Mouse (Mus musculus): ENCODE measurements at regions not wholly inside any gene's neighbourhood (a gene's known extent, or its start where the extent isn't known, plus 50 kb on each side); places are given as distances from the start of the nearest gene placed in this dataset.

- DNase-seq, result no peak
These were observed 92.5 kb upstream of the Dio3 start for GRCm38 (mm10) chr12:110186381-110186780.

- no peak for DNase-seq
These were observed 92.0 kb upstream of the Dio3 start for GRCm38 (mm10) chr12:110186911-110187245.

- no peak for DNase-seq
These were observed 91.4 kb upstream of the Dio3 start for GRCm38 (mm10) chr12:110187246-110188135.

GRCm38 (mm10) chr12:110188136-110188631 is 90.7 kb upstream of the Dio3 start:
- DNase-seq, result no peak

- peak in 1 of 2 experiments; percentile 51 for DNase-seq
These were observed 90.1 kb upstream of the Dio3 start for GRCm38 (mm10) chr12:110188641-110189328.

GRCm38 (mm10) chr12:110189329-110189642 is 89.6 kb upstream of the Dio3 start:
- no peak for DNase-seq

- peak; percentile 62 to 64 for DNase-seq
These were observed 86.7 kb upstream of the Dio3 start for GRCm38 (mm10) chr12:110192186-110192585.

GRCm38 (mm10) chr12:110197366-110197765 is 81.5 kb upstream of the Dio3 start:
- no peak for DNase-seq

- DNase-seq, result no peak
These were observed 78.4 kb upstream of the Dio3 start for GRCm38 (mm10) chr12:110200471-110200870.

GRCm38 (mm10) chr12:110200887-110201286 is 78.0 kb upstream of the Dio3 start:
- DNase-seq, result peak; percentile 66 to 78

GRCm38 (mm10) chr12:110203271-110204014 is 75.4 kb upstream of the Dio3 start:
- DNase-seq, result peak; percentile 52 to 67

GRCm38 (mm10) chr12:110204246-110204989 is 74.5 kb upstream of the Dio3 start:
- DNase-seq, result no peak

- DNase-seq, result peak in 1 of 2 experiments; percentile 33
These were observed 72.6 kb upstream of the Dio3 start for GRCm38 (mm10) chr12:110206271-110206670.

GRCm38 (mm10) chr12:110206812-110207211 is 72.1 kb upstream of the Dio3 start:
- no peak for DNase-seq

- DNase-seq, result no peak
These were observed 71.5 kb upstream of the Dio3 start for GRCm38 (mm10) chr12:110207246-110207852.

- no peak for DNase-seq
These were observed 66.2 kb upstream of the Dio3 start for GRCm38 (mm10) chr12:110212716-110213115.

- DNase-seq, result no peak
These were observed 64.0 kb upstream of the Dio3 start for GRCm38 (mm10) chr12:110214833-110215232.

- DNase-seq, result no peak
These were observed 63.6 kb upstream of the Dio3 start for GRCm38 (mm10) chr12:110215311-110215710.

- no peak for DNase-seq
These were observed 59.1 kb upstream of the Dio3 start for GRCm38 (mm10) chr12:110219750-110220149.

GRCm38 (mm10) chr12:110220516-110220915 is 58.4 kb upstream of the Dio3 start:
- DNase-seq, result peak in 1 of 2 experiments; percentile 44

- no peak for DNase-seq
These were observed 57.7 kb upstream of the Dio3 start for GRCm38 (mm10) chr12:110221184-110221583.

- DNase-seq, result no peak
These were observed 57.2 kb upstream of the Dio3 start for GRCm38 (mm10) chr12:110221679-110222078.
